Comparison of ENCODE assay signal across 14 mouse cellular contexts in the genomic region with DNA sequence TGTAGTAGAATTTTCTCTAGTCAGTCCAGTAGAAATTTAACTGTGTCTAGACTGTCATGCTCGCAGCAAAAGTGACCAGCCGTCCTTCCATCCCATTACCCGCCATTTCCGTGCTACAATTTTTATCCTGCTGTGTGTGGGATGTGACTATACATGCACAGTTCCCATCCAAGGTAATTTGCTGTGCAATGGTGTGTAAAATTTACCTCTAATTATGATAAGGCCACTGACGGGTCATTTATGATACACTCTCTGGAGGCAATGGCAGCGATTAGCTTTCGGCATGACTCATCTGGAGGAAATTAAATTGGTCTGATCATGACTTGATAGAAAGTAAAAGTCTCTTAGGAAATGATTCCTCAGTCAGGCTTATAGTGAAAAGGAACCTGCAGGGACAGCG.
"Had no signal": no experiment of that assay in that cellular context is flagged by ENCODE, and none has a peak within 500 bp of the region (broad histone marks: within the 10 kb centered on the region; RNA-seq: fewer than 3 reads in every experiment).

No protein-coding gene starts in this region.

- H3K4me1 ChIP-seq: liver, embryonic 13.5 days; lung, embryonic 15.5 days; megakaryocyte, embryonic 14.5 days had no signal

- ATAC-seq: liver, postnatal 0 days had no signal

- H3K27ac ChIP-seq: layer of hippocampus, adult 2 months; limb, embryonic 12.5 days; liver, embryonic 13.5 days; lung, embryonic 15.5 days; macrophage had no signal

- H3K36me3 ChIP-seq: limb, embryonic 12.5 days; lung, embryonic 15.5 days; midbrain, embryonic 12.5 days had no signal

- H3K9ac ChIP-seq: limb, embryonic 12.5 days; liver, embryonic 13.5 days; liver, postnatal 0 days; lung, embryonic 15.5 days; midbrain, embryonic 12.5 days had no signal

- H3K4me3 ChIP-seq: layer of hippocampus, adult 2 months; limb, embryonic 12.5 days; liver, embryonic 13.5 days; lung, embryonic 15.5 days; megakaryocyte, embryonic 14.5 days; midbrain, embryonic 12.5 days had no signal

- H3K27me3 ChIP-seq: limb, embryonic 12.5 days; liver, embryonic 13.5 days; lung, embryonic 15.5 days; megakaryocyte, embryonic 14.5 days; midbrain, embryonic 12.5 days had no signal

- DNase-seq: kidney, postnatal 10 days; kidney, postnatal 4 days; liver; liver, embryonic 13.5 days; liver, postnatal 0 days; lung, postnatal 14 days; thymus, adult 18-20 months; thymus, postnatal 14 days had no signal

- H3K9me3 ChIP-seq: limb, embryonic 12.5 days; liver, embryonic 13.5 days; lung, embryonic 15.5 days; midbrain, embryonic 12.5 days had no signal

- H3K4me2 ChIP-seq: limb, embryonic 12.5 days; liver, embryonic 13.5 days; lung, embryonic 15.5 days; midbrain, embryonic 12.5 days had no signal
